Mouse (Mus musculus) heart, adult 2 months (tissue): Measurements from ENCODE around the gene Sp7. TPM values are rescaled to one million over a fixed set of nuclear protein-coding genes. Genes with fewer than 3 reads are reported as not detected.
"Not testable (repeated sequence)": the region's sequence is repeated elsewhere in the genome, so short reads cannot be mapped to it uniquely, and the experiment has no call there.

ENCODE experiments used
- DNase-seq, 2 experiments: peaks; one replicate each; pipeline ENCODE4 v3.0.0; 2021
- H3K27ac ChIP-seq: fragments of 200-600 bp; 2 replicates; pipeline ENCODE4 v1.8.1; 2022
- H3K27me3 ChIP-seq: fragments of 200-500 bp; 2 replicates; pipeline ENCODE4 v1.6.1; 2012; ENCODE audit warnings: mild to moderate bottlenecking, low read length, inconsistent platforms, mixed read lengths; ENCODE audit not compliant: control insufficient read depth, insufficient read depth
- H3K36me3 ChIP-seq: fragments of 200-500 bp; 2 replicates; pipeline ENCODE4 v1.6.1; 2012; ENCODE audit warnings: low read length, inconsistent platforms; ENCODE audit not compliant: control insufficient read depth, insufficient read depth
- H3K4me1 ChIP-seq: fragments of 200-500 bp; 2 replicates; pipeline ENCODE4 v1.6.1; 2011; ENCODE audit warnings: low read length; ENCODE audit not compliant: control insufficient read depth, insufficient read depth
- H3K4me3 ChIP-seq: fragments of 200-600 bp; 2 replicates; pipeline ENCODE4 v1.8.1; 2022
- H3K79me2 ChIP-seq: fragments of 200-500 bp; replicated peaks from 2 replicates; pipeline ENCODE4 v1.6.1; 2012; ENCODE audit warnings: mild to moderate bottlenecking, inconsistent platforms, low read length, moderate library complexity, mixed read lengths; ENCODE audit not compliant: control insufficient read depth, insufficient read depth
- H3K9ac ChIP-seq: fragments of 200-500 bp; 2 replicates; pipeline ENCODE4 v1.6.1; 2012; ENCODE audit warnings: low read depth, mild to moderate bottlenecking, control low read depth, inconsistent platforms, low read length, mixed read lengths
- CTCF ChIP-seq: fragments of 200-600 bp; IDR thresholded peaks from 2 replicates; pipeline ENCODE4 v1.8.1; 2022; ENCODE audit warnings: antibody characterized with exemption, mild to moderate bottlenecking, moderate library complexity
- EP300 ChIP-seq: fragments of 200-500 bp; IDR thresholded peaks from 2 replicates; pipeline ENCODE4 v1.6.1; 2011; ENCODE audit warnings: low read depth, low read length, control low read depth; ENCODE audit not compliant: insufficient read depth
- POLR2A ChIP-seq: fragments of 200-500 bp; IDR thresholded peaks from 2 replicates; pipeline ENCODE4 v1.6.1; 2011; ENCODE audit warnings: mild to moderate bottlenecking, low read depth, low read length, control low read depth; ENCODE audit not compliant: insufficient read depth
- WGBS: fragments of 180-500 bp; shearing (Covaris S2); methylation state at CpG from one replicate; pipeline ENCODE4 v1.1.7; 2018; 5-methylcytosine and 5-hydroxymethylcytosine counted together
- intact Hi-C: fragments of 180-260 bp; cut with DNase I; formaldehyde crosslinking; loops from one replicate; pipeline ENCODE4 v1.15.1; 2025
- polyA plus RNA-seq: library from polyadenylated mRNA; depleted of rRNA; stranded (reverse); fragments of >200 nt; gene quantifications from 2 replicates; pipeline ENCODE4 v1.2.3, GENCODE M21; 2012
- total RNA-seq, 2 experiments: library from RNA; stranded (reverse); gene quantifications; 2 replicates each; pipeline ENCODE4 v1.2.3; 2021

The Sp7 gene
- total and polyA plus RNA-seq, 3 experiments, result not detected

GRCm38 (mm10) chr15:102336946-102337345, 30.0 kb downstream of the Sp7 start:
- WGBS, result 79% methylated on average over 4 of the region's 4 CpGs
- Histone ChIP-seq H3K4me3 (no peak overlapping the region), H3K27ac (no peak overlapping the region), H3K36me3 (no peaks in the 10 kb centered on the region), H3K79me2 (no peaks in the 10 kb centered on the region), H3K27me3 (no peaks in the 10 kb centered on the region), H3K9ac (no peak overlapping the region), H3K4me1 (peaks cover 6% of the 10 kb centered on the region)
- no peak for DNase-seq
- TF ChIP-seq EP300 (no peak), POLR2A (no peak), CTCF (no peak)
- intact Hi-C loops, result no loop called here

GRCm38 (mm10) chr15:102335925-102336324, 31.1 kb downstream of the Sp7 start:
- H3K79me2 ChIP-seq, result not testable (repeated sequence)

GRCm38 (mm10) chr15:102335254-102335653, 31.7 kb downstream of the Sp7 start:
- Histone ChIP-seq H3K79me2 (no peaks in the 10 kb centered on the region), H3K4me1 (peaks cover 10% of the 10 kb centered on the region), H3K27ac (no peak overlapping the region), H3K36me3 (no peaks in the 10 kb centered on the region), H3K9ac (no peak overlapping the region), H3K4me3 (no peak overlapping the region), H3K27me3 (no peaks in the 10 kb centered on the region)
- 82% methylated on average over 8 of the region's 8 CpGs for WGBS
- intact Hi-C loops, result no loop called here
- DNase-seq, result no peak
- TF ChIP-seq CTCF, result no peak
- TF ChIP-seq EP300, result no peak
- no peak for TF ChIP-seq POLR2A

More at GRCm38 (mm10) chr15:102335925-102336324, 31.1 kb downstream of the Sp7 start:
- H3K36me3 ChIP-seq, H3K27me3 ChIP-seq, H3K4me1 ChIP-seq, H3K9ac ChIP-seq, intact Hi-C loops, H3K27ac ChIP-seq, H3K4me3 ChIP-seq, DNase-seq: not testable (repeated sequence)
- TF ChIP-seq CTCF, result peak; percentile 35
- 94% methylated on average over 5 of the region's 5 CpGs for WGBS

GRCm38 (mm10) chr15:102331610-102332015, 35.4 kb downstream of the Sp7 start, which contains the start of gene Myg1:
Gene Myg1 (plus strand): TSS chr15:102331709.
- H3K4me1 ChIP-seq, result peaks cover 10% of the 10 kb centered on the region
- WGBS, result under 1% methylated on average over 30 of the region's 30 CpGs
- no peaks in the 10 kb centered on the region for H3K27me3 ChIP-seq
- H3K79me2 ChIP-seq, result no peaks in the 10 kb centered on the region
- H3K27ac ChIP-seq, result peak within 1 kb of the TSS; percentile 70
- H3K4me3 ChIP-seq, result peak within 1 kb of the TSS; percentile 72
- TF ChIP-seq CTCF (no peak), EP300 (peak; percentile 83), POLR2A (peak; percentile 90)
- peak within 1 kb of the TSS; percentile 83 for H3K9ac ChIP-seq
- intact Hi-C loops, result loop anchor here (2.0 kb wide), 1 partner anchor 19 kb away; the partner anchor contains the start of gene Aaas
- no peaks in the 10 kb centered on the region for H3K36me3 ChIP-seq
- peak; percentile 81 to 87 for DNase-seq

GRCm38 (mm10) chr15:102326892-102327291, 40.1 kb downstream of the Sp7 start:
- Histone ChIP-seq H3K27me3 (no peaks in the 10 kb centered on the region), H3K4me3 (peak overlapping the region; percentile 70), H3K36me3 (no peaks in the 10 kb centered on the region), H3K79me2 (no peaks in the 10 kb centered on the region), H3K4me1 (peaks cover 5% of the 10 kb centered on the region), H3K27ac (no peak overlapping the region), H3K9ac (peak overlapping the region; percentile 93; the same call in 1 of the 2 replicates)
- DNase-seq, result no peak
- TF ChIP-seq EP300 (no peak), CTCF (no peak), POLR2A (no peak)
- WGBS, result 32% methylated on average over 8 of the region's 8 CpGs
- intact Hi-C loops, result no loop called here

- Histone ChIP-seq H3K79me2 (no peaks in the 10 kb centered on the region), H3K9ac (peak within 1 kb of the TSS; percentile 93), H3K27me3 (no peaks in the 10 kb centered on the region), H3K27ac (peak within 1 kb of the TSS; percentile 90), H3K4me3 (peak within 1 kb of the TSS; percentile 70), H3K4me1 (peaks cover 3% of the 10 kb centered on the region), H3K36me3 (no peaks in the 10 kb centered on the region)
- under 1% methylated on average over 40 of the region's 40 CpGs for WGBS
- intact Hi-C loops, result no loop called here
- DNase-seq, result peak; percentile 90 to 91
- TF ChIP-seq EP300 (0 out of 2 replicates have a peak, but pooled peaks have one; percentile 41), POLR2A (peak; percentile 67), CTCF (peak; percentile 74)
Observed at GRCm38 (mm10) chr15:102326022-102326576, 40.9 kb downstream of the Sp7 start, which contains the start of gene Pfdn5. Gene Pfdn5 (plus strand): TSS chr15:102326116.
